Mouse (Mus musculus) spleen, adult 2 months (tissue): ENCODE measurements at regions not wholly inside any gene's neighbourhood (a gene's known extent, or its start where the extent isn't known, plus 50 kb on each side); places are given as distances from the start of the nearest gene placed in this dataset.

Source experiments
- CTCF ChIP-seq: fragments of 200-500 bp; IDR thresholded peaks from 2 replicates; pipeline ENCODE4 v1.5.1; 2011; ENCODE audit warnings: mild to moderate bottlenecking, inconsistent platforms; ENCODE audit not compliant: insufficient read depth, insufficient read length, insufficient replicate concordance; ENCODE audit errors: extremely low read depth
- POLR2A ChIP-seq: fragments of 200-500 bp; IDR thresholded peaks from 2 replicates; pipeline ENCODE4 v1.6.1; 2011; ENCODE audit warnings: low read depth, low read length, inconsistent platforms

- TF ChIP-seq CTCF: no peak
- no peak for TF ChIP-seq POLR2A
Observed at GRCm38 (mm10) chr13:32449710-32450417, 111.3 kb upstream of the Gmds start.
